Mouse (Mus musculus): ENCODE results near the gene Prkacb. TPM values are rescaled to one million over a fixed set of nuclear protein-coding genes. Genes with fewer than 3 reads are reported as not detected.

The Prkacb gene
- total RNA-seq, 2 experiments from 2014 or later = 46.0 to 46.4 TPM

DNA sequence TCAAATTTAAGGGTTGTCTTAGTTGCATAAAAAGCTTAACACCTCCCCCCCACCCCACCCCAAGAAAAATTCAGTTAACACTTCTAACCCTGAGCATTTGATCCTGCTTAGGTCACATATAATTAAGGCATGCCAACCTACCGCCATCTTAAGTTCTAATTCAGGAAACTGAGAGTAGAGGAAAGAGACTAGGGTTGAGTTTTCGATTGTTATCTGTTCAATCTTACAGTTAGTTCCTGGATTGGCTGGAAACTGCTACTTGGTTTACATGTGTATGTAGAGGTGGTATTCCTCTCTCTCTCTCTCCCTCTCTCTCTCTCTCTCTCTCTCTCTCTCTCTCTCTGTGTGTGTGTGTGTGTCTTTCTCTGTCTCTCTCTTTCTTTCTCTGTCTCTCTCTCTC lies 129.7 kb downstream of the Prkacb start:
- intact Hi-C loops (cut with DNase I; ENCODE audit: low total_unique reads) = no loop called here
- no peak for DNase-seq

DNA sequence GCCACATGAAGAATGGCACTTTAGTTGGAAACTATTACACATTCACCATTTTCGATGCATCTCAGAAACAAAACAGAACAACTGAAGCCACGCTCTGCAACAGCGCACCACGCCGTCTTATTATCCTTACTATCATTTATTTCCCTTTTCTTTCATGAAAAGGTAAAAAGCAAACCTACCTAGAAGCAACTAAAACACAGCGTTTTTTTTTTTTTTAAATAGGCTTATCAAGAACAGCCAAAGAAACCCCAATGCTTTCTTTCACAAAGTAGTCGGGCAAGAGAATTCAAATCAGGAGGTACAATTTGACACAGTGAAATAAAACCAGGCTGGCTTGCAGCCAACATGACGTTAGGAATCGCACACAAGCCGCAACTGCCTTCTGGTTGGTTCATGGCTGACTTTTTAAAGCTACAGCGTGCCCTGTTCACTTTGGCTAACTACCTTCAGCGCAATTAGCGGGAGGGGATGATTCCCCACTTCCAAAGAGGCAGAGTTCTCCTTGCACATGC lies 130.6 kb downstream of the Prkacb start:
- intact Hi-C loops (cut with DNase I; ENCODE audit: low total_unique reads) = no loop called here
- DNase-seq = peak; percentile 59

- intact Hi-C loops (cut with DNase I; ENCODE audit: low total_unique reads) = no loop called here
Measured at GRCm38 (mm10) chr3:146681696-146682095, 131.1 kb downstream of the Prkacb start.

DNA sequence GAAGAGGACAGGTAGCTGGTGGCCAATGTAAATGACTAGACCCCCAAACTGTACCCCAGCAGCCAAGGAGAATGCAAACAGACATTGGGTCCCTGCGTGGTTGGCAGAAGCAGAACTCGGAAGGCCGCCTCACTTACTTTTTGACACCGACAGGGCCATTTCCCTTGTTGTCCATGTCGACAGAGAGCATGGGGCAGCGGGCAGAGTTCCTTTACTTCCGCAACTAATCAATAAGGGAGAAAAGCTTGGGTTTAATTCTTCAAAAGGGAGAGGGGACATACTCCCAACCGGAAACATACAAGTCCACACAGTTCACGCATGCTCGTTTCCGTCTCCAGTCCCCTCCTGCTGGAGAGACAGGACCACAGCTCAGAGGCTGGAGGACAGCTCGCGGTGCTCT lies 132.2 kb downstream of the Prkacb start:
- intact Hi-C loops (cut with DNase I; ENCODE audit: low total_unique reads) = no loop called here
- no peak for DNase-seq

More at GRCm38 (mm10) chr3:146681696-146682095, 131.1 kb downstream of the Prkacb start:
- DNase-seq = no peak

DNA sequence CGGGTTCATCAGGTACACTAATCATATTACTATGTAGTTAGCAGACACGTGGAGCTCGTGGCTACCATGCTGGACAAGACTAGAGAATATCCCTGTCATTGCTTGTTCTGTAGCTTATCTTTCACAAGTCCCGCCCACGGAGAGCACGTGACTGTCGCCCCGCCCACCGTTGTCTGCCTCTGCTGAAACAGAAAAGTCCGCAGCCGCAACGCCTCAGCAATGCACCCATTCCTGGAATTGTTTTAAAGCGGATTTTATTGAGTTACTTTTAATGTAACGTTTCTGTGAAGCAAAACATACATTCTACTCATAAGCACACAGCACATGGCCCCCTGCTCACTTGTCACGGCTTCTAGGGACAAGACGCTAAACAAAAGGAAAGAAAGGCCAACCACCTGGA lies 133.1 kb downstream of the Prkacb start:
- intact Hi-C loops (cut with DNase I; ENCODE audit: low total_unique reads) = no loop called here
- no peak for DNase-seq

Other genes with a start within 250 kb of the Prkacb start
- gene Uox, start 242.6 kb downstream of the Prkacb start, total RNA-seq (2021) = not detected
- not detected for gene Dnase2b, start 197.4 kb downstream of the Prkacb start, total RNA-seq (2021)
- not detected for gene 4930503B20Rik, start 161.7 kb downstream of the Prkacb start, total RNA-seq (2021)
- gene Samd13, start 127.4 kb downstream of the Prkacb start, total RNA-seq (2021) = 1 to 10 TPM in 1 of 2 experiments, under 1 TPM in 1; 0.57 to 1.7 TPM
- 10 to 100 TPM; 21.2 to 24.9 TPM for gene Ttll7, start 39.4 kb upstream of the Prkacb start, total RNA-seq (2021)

Data from gastrocnemius, postnatal 14 days (tissue).